Mouse (Mus musculus) megakaryocyte, embryonic 14.5 days (primary cell): ENCODE measurements at regions not wholly inside any gene's neighbourhood (a gene's known extent, or its start where the extent isn't known, plus 50 kb on each side); places are given as distances from the start of the nearest gene placed in this dataset.

ENCODE experiments used
- FLI1 ChIP-seq: IDR thresholded peaks from 2 replicates; pipeline ENCODE4 v1.6.1; 2012; ENCODE audit warnings: low read length, inconsistent platforms, mixed read lengths
- GATA1 ChIP-seq: IDR thresholded peaks from 3 replicates; pipeline ENCODE4 v1.6.1; 2012; ENCODE audit warnings: mixed read lengths, low read length, inconsistent platforms, borderline replicate concordance

DNA sequence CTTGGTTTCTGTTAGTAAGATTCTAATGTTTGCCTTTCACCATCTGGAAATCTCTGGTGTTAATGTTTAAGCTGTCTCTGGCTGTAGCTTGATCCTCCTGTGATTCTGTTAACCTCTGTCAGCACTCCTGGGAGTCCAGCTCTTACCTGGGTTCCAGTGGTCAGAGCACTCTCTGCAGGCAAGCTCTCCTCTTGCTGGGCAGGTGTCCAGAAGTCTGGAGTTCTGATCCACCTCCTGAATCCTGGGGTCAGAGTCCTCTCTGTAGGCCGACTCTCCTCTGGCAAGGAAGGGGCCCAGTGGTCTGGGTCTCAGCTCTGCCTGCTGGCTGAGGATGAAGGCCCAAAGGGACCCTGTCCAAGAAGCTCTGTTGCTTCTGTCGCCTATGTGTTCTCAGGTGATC, 181.4 kb downstream of the Fam173b start:
- no peak for TF ChIP-seq GATA1
- no peak for TF ChIP-seq FLI1
